Mouse (Mus musculus): ENCODE results near the gene Tead1. TPM values are rescaled to one million over a fixed set of nuclear protein-coding genes. Genes with fewer than 3 reads are reported as not detected.

The Tead1 gene
- total RNA-seq, 2 experiments from 2014 or later: not detected

- ATAC-seq (replicated peaks; ENCODE audit: low FRiP score, poor library complexity, severe bottlenecking): no peak
Measured at GRCm38 (mm10) chr7:112836076-112836475, 157.0 kb downstream of the Tead1 start.

GRCm38 (mm10) chr7:112838131-112838530 is 159.0 kb downstream of the Tead1 start:
- no peak for ATAC-seq (replicated peaks; ENCODE audit: low FRiP score, poor library complexity, severe bottlenecking)

DNA sequence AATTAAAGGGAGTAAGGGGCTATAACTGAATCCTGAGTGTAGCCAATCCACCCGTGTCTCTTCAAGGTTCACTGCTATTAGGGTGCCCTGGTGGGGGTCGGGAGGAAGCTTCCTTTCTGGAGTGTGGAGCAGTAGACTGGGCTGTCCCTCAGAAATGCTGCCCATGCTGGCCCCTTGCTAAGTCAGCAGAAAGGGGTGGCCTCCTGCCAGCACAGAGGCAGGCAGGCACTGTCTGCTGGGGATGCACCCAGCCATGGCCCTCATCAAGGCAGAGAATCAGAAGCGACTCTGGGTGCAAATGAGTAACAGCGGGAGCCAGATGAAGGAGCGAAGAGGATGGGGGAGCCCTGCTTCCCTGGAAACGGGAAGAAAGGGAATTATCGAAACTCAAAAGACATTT is 161.2 kb downstream of the Tead1 start:
- no peak for ATAC-seq (replicated peaks; ENCODE audit: low FRiP score, poor library complexity, severe bottlenecking)

GRCm38 (mm10) chr7:112840890-112841289 is 161.8 kb downstream of the Tead1 start:
- ATAC-seq (replicated peaks; ENCODE audit: low FRiP score, poor library complexity, severe bottlenecking): no peak

DNA sequence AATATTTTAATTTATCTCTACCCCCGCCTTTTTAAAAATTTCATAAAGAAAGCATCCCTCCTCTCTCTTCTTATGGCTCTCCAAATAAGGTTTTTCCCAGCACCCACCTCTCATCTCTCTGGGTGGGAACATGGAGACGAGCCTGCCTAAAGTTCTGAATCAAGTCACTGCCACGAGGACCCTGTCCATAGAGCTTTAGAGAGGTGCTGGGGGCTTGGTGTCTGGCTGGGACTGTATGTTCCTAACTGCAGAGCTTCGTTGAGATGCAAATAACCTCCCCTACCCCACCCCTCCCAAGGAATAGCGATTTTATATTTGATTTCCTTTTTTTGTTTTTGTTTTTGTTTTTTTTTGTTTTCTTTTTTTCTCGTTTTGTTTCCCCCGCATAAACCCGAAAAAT is 162.4 kb downstream of the Tead1 start:
- no peak for ATAC-seq (replicated peaks; ENCODE audit: low FRiP score, poor library complexity, severe bottlenecking)

DNA sequence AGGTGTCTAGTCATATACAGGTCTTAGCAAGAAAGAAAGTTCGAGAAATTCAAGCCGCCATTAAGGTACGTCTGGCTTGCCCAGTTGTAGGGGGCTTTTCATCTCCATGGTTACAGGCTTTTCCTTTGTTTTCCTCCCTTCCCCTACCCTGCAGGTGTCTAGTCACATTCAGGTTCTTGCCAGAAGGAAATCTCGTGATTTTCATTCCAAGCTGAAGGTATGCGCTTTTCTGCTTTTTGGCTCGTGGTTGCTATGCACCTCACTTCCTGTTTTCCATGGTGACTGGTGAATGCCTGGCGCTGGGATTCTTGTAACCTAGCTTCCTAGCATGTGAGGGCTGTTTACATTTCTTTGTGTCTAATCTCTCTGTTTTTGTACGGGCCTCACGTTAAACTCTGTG is 162.8 kb downstream of the Tead1 start:
- no peak for ATAC-seq (replicated peaks; ENCODE audit: low FRiP score, poor library complexity, severe bottlenecking)

- ATAC-seq (replicated peaks; ENCODE audit: low FRiP score, poor library complexity, severe bottlenecking): no peak
Measured at GRCm38 (mm10) chr7:112851281-112851744, 172.2 kb downstream of the Tead1 start.

DNA sequence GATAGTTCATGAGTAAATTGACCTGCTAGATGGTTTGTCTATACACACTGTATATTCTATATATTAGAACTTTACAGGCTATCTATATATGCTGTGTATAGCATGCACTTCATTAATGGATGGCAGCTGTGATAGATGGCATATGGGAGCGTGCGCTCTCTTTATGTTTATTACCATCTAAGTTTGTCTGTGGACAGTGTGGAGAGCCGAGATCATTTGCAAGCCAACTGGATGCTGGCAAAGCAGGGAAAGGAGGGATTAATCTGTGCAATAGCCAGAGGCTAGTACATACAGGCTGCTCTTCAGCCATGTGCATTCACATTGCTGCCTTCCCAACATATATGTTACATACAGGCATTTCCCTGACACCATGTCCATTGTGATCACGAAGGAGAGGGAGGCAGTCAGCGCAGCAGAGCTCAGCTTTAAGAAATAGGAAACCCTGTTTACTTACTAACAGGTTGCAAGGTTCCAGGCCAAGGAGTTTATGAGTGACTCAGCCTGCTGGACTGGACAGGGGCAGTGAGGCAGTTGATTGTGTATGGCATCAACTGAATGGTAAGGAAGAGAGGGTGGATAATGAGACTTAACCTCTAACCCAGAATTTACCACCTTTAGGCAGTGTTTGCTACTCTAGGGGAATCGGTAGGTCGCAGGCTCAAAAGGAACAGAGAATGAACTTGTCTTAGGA is 173.2 kb downstream of the Tead1 start:
- ATAC-seq (replicated peaks; ENCODE audit: low FRiP score, poor library complexity, severe bottlenecking): no peak

DNA sequence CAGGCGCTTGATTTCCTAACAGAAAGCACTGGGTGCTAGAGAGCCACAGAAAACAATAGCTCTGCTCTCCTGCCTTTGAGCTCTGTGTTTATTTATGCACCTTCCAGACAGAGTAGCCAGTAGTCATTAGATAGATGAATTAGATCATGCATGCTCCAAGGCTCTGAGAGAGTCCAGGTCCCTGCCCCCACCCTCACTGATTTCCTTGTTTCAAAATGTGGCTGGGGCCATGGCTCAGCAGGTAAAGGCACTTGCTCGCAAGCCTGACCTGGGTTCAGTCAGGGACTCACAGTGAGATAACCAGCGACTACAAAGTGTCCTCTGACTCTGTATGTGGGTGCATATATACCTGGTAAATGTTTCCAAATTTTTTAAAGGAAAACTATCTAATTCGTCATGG is 174.7 kb downstream of the Tead1 start:
- no peak for ATAC-seq (replicated peaks; ENCODE audit: low FRiP score, poor library complexity, severe bottlenecking)

DNA sequence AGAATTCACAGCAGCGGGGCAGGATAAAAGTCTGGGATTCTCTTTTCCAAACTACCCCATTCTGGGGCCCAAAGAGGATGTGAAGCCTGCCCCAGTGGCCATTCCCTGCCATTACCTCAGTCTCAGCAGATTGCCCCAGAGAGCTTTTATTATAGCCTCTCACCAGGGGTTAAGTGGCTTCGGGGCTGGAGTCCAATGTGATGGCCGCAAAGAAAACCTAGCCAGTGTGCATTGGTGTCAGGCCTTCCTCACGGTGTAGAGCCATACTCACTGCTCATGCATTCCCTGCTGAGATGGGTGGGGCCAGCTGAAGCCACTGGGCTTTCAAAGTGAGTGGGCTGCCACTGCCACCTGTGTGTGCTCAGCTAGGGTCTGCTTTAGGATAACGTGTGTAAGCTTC is 175.4 kb downstream of the Tead1 start:
- ATAC-seq (replicated peaks; ENCODE audit: low FRiP score, poor library complexity, severe bottlenecking): no peak

DNA sequence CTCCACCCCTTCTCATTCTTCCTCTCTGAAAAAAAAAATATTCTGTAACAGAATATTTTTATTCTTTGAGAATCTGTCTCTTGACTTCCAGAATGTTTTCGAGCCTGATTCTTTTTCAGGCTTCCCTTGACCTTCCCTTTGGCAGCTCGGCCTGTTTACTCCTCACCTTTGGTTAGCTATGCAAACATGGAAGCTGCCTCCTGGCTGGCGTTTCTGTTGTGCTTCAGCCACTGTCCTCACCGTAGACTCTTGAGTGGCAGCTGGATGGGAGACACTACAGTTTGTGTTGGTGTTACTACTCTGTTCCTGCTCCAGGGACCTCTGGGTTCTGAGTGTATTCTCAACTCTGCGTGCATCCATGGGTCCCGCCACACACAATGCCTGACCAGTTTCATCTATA is 176.3 kb downstream of the Tead1 start:
- no peak for ATAC-seq (replicated peaks; ENCODE audit: low FRiP score, poor library complexity, severe bottlenecking)

- ATAC-seq (replicated peaks; ENCODE audit: low FRiP score, poor library complexity, severe bottlenecking): no peak
Measured at GRCm38 (mm10) chr7:112856121-112856571, 177.0 kb downstream of the Tead1 start.

DNA sequence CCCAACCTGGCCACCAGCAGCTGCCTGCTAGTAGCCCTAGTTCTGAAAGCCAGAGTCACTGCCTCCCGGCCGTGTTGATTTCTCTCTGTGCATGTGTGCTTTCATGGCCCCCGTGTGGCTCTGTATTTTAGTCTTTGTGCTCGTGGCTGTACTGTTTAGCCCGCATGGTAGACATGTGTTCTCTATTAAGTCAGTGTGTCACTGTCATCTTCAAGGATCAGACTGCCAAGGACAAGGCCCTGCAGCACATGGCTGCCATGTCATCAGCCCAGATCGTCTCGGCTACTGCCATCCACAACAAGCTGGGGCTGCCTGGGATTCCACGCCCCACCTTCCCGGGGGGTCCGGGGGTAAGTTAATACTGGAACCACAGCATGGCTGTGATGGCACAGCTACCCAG is 177.5 kb downstream of the Tead1 start:
- no peak for ATAC-seq (replicated peaks; ENCODE audit: low FRiP score, poor library complexity, severe bottlenecking)

- no peak for ATAC-seq (replicated peaks; ENCODE audit: low FRiP score, poor library complexity, severe bottlenecking)
Measured at GRCm38 (mm10) chr7:112859887-112860286, 180.8 kb downstream of the Tead1 start.

GRCm38 (mm10) chr7:112862086-112862485 is 183.0 kb downstream of the Tead1 start:
- no peak for ATAC-seq (replicated peaks; ENCODE audit: low FRiP score, poor library complexity, severe bottlenecking)

GRCm38 (mm10) chr7:112864188-112864587 is 185.1 kb downstream of the Tead1 start:
- no peak for ATAC-seq (replicated peaks; ENCODE audit: low FRiP score, poor library complexity, severe bottlenecking)

- no peak for ATAC-seq (replicated peaks; ENCODE audit: low FRiP score, poor library complexity, severe bottlenecking)
Measured at GRCm38 (mm10) chr7:112865739-112866138, 186.6 kb downstream of the Tead1 start.

- 0 out of 2 replicates have a peak, but pooled peaks have one; percentile 51 for ATAC-seq (replicated peaks; ENCODE audit: low FRiP score, poor library complexity, severe bottlenecking)
Measured at GRCm38 (mm10) chr7:112868551-112869465, 189.7 kb downstream of the Tead1 start.

DNA sequence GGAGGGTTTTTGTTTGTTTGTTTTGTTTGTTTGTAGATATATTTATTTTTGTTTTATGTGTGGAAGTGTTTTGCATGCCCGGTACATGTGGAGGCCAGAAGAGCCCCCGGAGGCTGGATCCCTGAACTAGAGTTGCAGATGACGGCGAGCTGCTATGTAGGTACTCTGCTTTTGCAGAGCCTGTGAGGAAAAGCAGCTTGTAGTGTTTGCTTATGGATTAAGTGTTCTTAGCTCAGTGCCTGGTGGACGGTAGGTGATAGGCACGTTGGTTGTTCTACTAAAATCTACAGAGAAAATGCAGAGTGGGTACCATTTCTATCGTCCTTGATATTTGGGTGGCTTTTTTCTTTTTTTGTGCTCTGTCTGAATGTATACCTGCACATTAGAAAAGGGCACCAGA is 192.6 kb downstream of the Tead1 start:
- no peak for ATAC-seq (replicated peaks; ENCODE audit: low FRiP score, poor library complexity, severe bottlenecking)

GRCm38 (mm10) chr7:112872435-112873196 is 193.5 kb downstream of the Tead1 start:
- no peak for ATAC-seq (replicated peaks; ENCODE audit: low FRiP score, poor library complexity, severe bottlenecking)
